Mouse (Mus musculus) left cerebral cortex, postnatal 4 days (tissue): ENCODE results near the gene Crisp1. TPM values are rescaled to one million over a fixed set of nuclear protein-coding genes. Genes with fewer than 3 reads are reported as not detected.

Experiments
- DNase-seq: peaks from one replicate; pipeline ENCODE4 v3.0.0-alpha.2; 2022
- intact Hi-C: fragments of 180-260 bp; cut with DNase I; formaldehyde crosslinking; loops from one replicate; pipeline ENCODE4 v1.15.1; 2025
- total RNA-seq, 2 experiments: library from RNA; stranded (reverse); gene quantifications; 2 replicates each; pipeline ENCODE4 v1.2.3; 2021

Gene Crisp1
- not detected for total RNA-seq

DNA sequence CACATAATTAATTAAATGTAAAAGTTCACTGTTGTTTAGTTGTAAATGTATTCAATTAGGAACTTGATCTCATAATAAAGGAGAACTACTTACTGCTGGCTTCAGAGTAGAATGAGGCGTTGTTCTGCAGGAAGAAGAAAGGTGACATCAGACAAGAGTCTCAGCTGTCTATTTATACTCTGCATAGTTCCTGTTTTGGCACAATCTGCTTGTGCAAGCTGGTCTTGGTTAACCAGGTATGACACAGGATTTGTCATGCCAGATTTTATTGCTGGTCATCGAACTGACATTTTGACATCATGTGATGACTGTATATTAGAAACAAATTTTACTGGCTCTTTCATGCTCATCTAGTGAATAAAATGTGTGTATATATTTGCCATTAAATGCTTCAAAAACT is at the start of gene Crisp1:
Crisp1 (minus strand) TSS at position 146 of the 400 bp plus-strand sequence.
- intact Hi-C loops, result no loop called here
- no peak for DNase-seq

DNA sequence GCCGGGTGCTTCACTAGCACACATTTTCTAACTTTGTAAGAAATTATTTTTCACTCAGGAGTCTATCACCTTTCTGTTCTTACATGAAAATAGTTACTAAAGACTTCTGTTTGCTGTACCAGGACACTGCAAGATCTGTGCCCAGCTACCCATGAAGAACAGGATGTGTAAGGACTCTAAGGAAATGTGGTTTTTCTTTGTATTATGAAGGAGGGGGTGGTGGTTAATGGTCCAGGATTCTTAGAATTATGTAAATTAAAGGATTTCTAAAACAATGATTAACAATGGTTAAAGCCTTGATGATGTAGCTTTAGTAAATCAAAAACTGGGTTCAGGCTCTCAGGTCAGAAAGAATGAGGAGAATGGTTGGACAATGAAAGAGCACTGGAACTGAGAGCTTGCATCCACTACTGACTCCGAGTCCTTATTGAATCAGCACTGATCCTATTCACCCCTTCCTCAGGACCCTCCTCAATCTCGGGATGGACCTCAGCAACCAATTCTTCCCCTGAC is 23.5 kb upstream of the Crisp1 start:
- intact Hi-C loops, result no loop called here
- no peak for DNase-seq

DNA sequence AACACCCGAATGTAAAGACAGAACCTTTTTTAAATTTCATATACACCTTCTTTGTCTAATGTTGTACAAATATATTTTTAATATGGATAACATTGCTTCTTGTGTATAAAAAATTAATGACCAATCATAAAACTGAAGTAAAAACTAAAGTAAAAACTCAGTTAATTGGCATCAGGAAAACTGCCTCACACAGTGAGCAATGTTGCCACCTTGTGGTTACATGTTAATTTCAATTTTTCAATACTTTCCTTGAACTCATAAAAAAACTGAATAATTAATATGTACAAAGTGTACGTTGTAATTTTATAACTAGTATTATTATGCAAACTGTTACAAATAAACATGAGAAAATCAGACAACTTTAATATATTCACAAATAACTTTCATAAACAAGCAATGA is 33.6 kb downstream of the Crisp1 start:
- intact Hi-C loops, result no loop called here

DNA sequence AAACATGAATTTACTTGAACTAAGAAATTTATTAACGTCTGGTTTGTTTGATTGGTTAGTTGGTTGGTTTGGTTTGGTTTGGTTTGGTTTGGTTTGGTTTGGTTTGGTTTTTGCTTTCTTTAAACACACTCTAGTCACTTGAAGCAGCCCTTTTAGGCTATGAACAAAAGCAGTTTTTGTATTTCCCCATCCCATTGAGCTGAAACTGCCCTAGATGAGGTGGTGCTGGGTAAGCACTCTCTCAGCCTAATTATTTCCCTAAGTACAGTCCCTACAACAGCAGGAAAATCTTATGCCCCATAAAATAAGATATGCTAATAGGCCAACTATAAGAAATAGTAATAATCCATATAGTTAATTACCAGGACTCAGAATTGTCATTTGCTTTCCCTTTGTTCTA is 43.5 kb downstream of the Crisp1 start:
- intact Hi-C loops, result no loop called here
- DNase-seq, result no peak

More for the DNA sequence above, 33.6 kb downstream of the Crisp1 start:
- DNase-seq, result no peak

DNA sequence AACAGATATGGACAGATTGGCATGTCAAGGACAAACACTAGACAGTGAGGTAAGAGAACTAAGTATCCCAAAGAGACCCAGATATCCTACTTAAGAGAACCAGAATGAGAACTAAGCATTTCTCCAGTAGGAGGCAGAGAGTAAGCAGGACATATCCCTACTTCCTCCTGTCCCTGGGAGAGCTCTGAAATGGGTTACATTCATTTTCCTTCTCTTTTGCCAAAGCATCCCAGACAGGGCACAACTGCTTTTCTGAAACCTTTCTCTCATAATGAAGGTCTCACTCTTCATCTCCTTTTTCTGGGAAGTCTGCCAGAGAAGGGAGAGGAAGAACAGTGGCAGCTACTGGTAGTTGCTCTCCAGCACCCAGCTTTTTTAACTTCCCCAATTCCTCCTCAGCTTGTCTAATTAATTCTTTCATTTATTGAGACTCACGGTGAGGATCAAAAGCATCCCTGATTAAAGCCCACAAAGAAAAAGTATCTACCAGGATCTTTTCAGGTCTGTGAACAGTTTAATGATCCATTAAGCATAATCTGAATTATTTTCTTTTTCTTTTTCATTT is 44.0 kb downstream of the Crisp1 start:
- intact Hi-C loops, result no loop called here
- no peak for DNase-seq

DNA sequence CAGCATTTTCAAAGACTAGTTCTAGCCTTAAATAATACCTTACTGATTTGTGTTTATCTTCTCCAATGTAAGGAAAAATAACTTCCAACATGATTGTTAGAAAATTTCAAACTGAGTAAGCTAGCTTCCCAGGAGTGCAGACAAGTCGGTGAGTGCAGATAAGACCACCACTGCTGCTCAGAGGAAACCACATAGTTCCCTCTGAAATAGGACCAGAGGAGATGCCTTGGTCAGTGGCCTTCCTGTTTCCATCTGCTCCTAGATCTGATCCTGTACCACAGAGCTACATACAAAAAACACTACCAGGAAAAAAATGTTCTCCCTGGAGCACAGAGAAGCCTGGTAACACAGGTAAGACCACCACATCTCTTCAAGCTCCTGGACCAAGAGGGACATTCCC is 66.5 kb downstream of the Crisp1 start:
- no peak for DNase-seq
- intact Hi-C loops, result no loop called here

Other genes starting within 250 kb of the Crisp1 start
- gene AC192777.2, start 223.8 kb downstream of the Crisp1 start, total RNA-seq, result not detected
- not detected for gene Pgk2, start 110.6 kb downstream of the Crisp1 start, total RNA-seq
- not detected for gene Crisp3, start 76.9 kb downstream of the Crisp1 start, total RNA-seq
- not detected for gene Esp8, start 200.8 kb upstream of the Crisp1 start, total RNA-seq
- gene Esp6, start 242.3 kb upstream of the Crisp1 start, total RNA-seq, result not detected